8 mouse cellular contexts compared by ENCODE assay signal in genomic region chr17:46484461-46484875, GRCm38 (mm10). TPM values are rescaled to one million over a fixed set of nuclear protein-coding genes. Genes with fewer than 3 reads are reported as not detected.
DNase-seq lines count a peak whose midpoint lies in the region; ATAC-seq and TF ChIP-seq lines count a peak whose summit lies in the region.
"Had no signal": no experiment of that assay in that cellular context is flagged by ENCODE, and none has a peak within 500 bp of the region (broad histone marks: within the 10 kb centered on the region; RNA-seq: fewer than 3 reads in every experiment).

No protein-coding gene starts in this region.

- no peaks in the 10 kb centered on the region for H3K36me3 ChIP-seq in lung, embryonic 15.5 days
- peaks cover 7% of the 10 kb centered on the region for H3K36me3 ChIP-seq in hindbrain, embryonic 16.5 days (ENCODE audit: control insufficient read depth, insufficient read depth, low read length)
- H3K36me3 ChIP-seq in neural tube, embryonic 13.5 days, result peaks cover 26% of the 10 kb centered on the region

- no peak for ATAC-seq in lung, embryonic 15.5 days (ENCODE audit: borderline replicate concordance, extremely low read depth, low FRiP score, low TSS enrichment)
- ATAC-seq in hindbrain, embryonic 16.5 days, result no peak
- 0 out of 2 replicates have a peak, but pooled peaks have one; percentile 3 for ATAC-seq in neural tube, embryonic 13.5 days (ENCODE audit: low read depth)

- no peaks in the 10 kb centered on the region for H3K9me3 ChIP-seq in lung, embryonic 15.5 days
- H3K9me3 ChIP-seq in hindbrain, embryonic 16.5 days (ENCODE audit: control insufficient read depth, low read length), result no peaks in the 10 kb centered on the region
- no peaks in the 10 kb centered on the region for H3K9me3 ChIP-seq in neural tube, embryonic 13.5 days

- TF ChIP-seq POLR2A in lung, adult 2 months (IDR thresholded peaks at IDR 0.05; ENCODE audit: borderline replicate concordance, extremely low read depth, low read depth, low read length), result no peak

- WGBS in lung, embryonic 15.5 days, result 16% methylated on average over 6 of the region's 6 CpGs
- WGBS in lung, adult 2 months, result 16% methylated on average over 6 of the region's 6 CpGs
- 11% methylated on average over 6 of the region's 6 CpGs for WGBS in hindbrain, embryonic 16.5 days
- WGBS in neural tube, embryonic 13.5 days, result 8% methylated on average over 6 of the region's 6 CpGs

- no peak overlapping the region for H3K9ac ChIP-seq in lung, embryonic 15.5 days
- H3K9ac ChIP-seq in hindbrain, embryonic 16.5 days (ENCODE audit: low read depth, low read length), result peak overlapping the region; percentile 53
- H3K9ac ChIP-seq in neural tube, embryonic 13.5 days, result peak overlapping the region; percentile 73

- peaks cover 14% of the 10 kb centered on the region; the same call in 1 of the 2 replicates for H3K4me1 ChIP-seq in lung, embryonic 15.5 days
- H3K4me1 ChIP-seq in lung, adult 2 months (ENCODE audit: control insufficient read depth, insufficient read depth, low read length), result peaks cover 3% of the 10 kb centered on the region; the same call in 1 of the 2 replicates
- peaks cover 40% of the 10 kb centered on the region for H3K4me1 ChIP-seq in hindbrain, embryonic 16.5 days (ENCODE audit: control insufficient read depth, insufficient read depth, low read depth, low read length)
- H3K4me1 ChIP-seq in neural tube, embryonic 13.5 days (replicated peaks), result peaks cover 48% of the 10 kb centered on the region

- H3K27ac ChIP-seq in lung, embryonic 15.5 days, result no peak overlapping the region
- no peak overlapping the region; the same call in 1 of the 2 replicates for H3K27ac ChIP-seq in hindbrain, embryonic 16.5 days (ENCODE audit: low read depth, low read length)
- H3K27ac ChIP-seq in neural tube, embryonic 13.5 days (replicated peaks), result no peak overlapping the region; the same call in 1 of the 2 replicates

- peaks cover 77% of the 10 kb centered on the region for H3K27me3 ChIP-seq in lung, embryonic 15.5 days
- H3K27me3 ChIP-seq in hindbrain, embryonic 16.5 days (replicated peaks; ENCODE audit: control insufficient read depth, insufficient read depth, low read length), result no peaks in the 10 kb centered on the region
- peaks cover 26% of the 10 kb centered on the region for H3K27me3 ChIP-seq in neural tube, embryonic 13.5 days

- peak overlapping the region; percentile 23 for H3K4me3 ChIP-seq in lung, embryonic 15.5 days
- no peak overlapping the region for H3K4me3 ChIP-seq in lung, adult 2 months (replicated peaks; ENCODE audit: extremely low read depth, low read depth, low read length)
- peak overlapping the region; percentile 45 for H3K4me3 ChIP-seq in hindbrain, embryonic 16.5 days (ENCODE audit: low read length)
- peak overlapping the region; percentile 40 for H3K4me3 ChIP-seq in neural tube, embryonic 13.5 days

- peak overlapping the region; percentile 54; the same call in 1 of the 2 replicates for H3K4me2 ChIP-seq in lung, embryonic 15.5 days
- H3K4me2 ChIP-seq in hindbrain, embryonic 16.5 days (ENCODE audit: low read length), result peak overlapping the region; percentile 60
- peak overlapping the region; percentile 77 for H3K4me2 ChIP-seq in neural tube, embryonic 13.5 days

- no peak for DNase-seq in lung, adult 2 months
- DNase-seq in cerebellum, postnatal 10 days, result peak; percentile 52 to 61
- no peak for DNase-seq in layer of hippocampus, adult 8-10 months (ENCODE audit: low spot score in 2 of 2)
- no peak for DNase-seq in ovary, postnatal 36 days (ENCODE audit: low spot score)

- TF ChIP-seq CTCF in lung, adult 2 months (IDR thresholded peaks at IDR 0.05; ENCODE audit: insufficient read depth, low read length), result no peak

RNA-seq across cellular contexts. Expression of gene Ttbk1, which starts 3.0 kb away (rescaled TPM):
- polyA plus RNA-seq in lung, embryonic 15.5 days (2015; fragmentation: Nextera tagmentation; extraction: Ambion mirVana), result 0.04 and 0.11 TPM in 2 replicates
- polyA plus RNA-seq in lung, adult 2 months (2012; rRNA removed), result 0.17 and 0.19 TPM in 2 replicates
- 5.1 and 5.5 TPM in 2 replicates for polyA plus RNA-seq in hindbrain, embryonic 16.5 days (2015; fragmentation: Nextera tagmentation; extraction: Ambion mirVana)
- 6.0 and 6.9 TPM in 2 replicates for polyA plus RNA-seq in neural tube, embryonic 13.5 days (2015; fragmentation: Nextera tagmentation; extraction: Ambion mirVana)
- total RNA-seq in layer of hippocampus, adult 8-10 months (2022), result 100 to 1,000 TPM; 101 to 124 (median 111) TPM

RNA-seq across cellular contexts. Expression of gene Dnph1, which starts 12.0 kb away (rescaled TPM):
- 43.0 and 51.3 TPM in 2 replicates for polyA plus RNA-seq in lung, embryonic 15.5 days (2015; fragmentation: Nextera tagmentation; extraction: Ambion mirVana)
- polyA plus RNA-seq in lung, adult 2 months (2012; rRNA removed), result 0.78 and 2.0 TPM in 2 replicates
- 18.7 and 19.0 TPM in 2 replicates for polyA plus RNA-seq in hindbrain, embryonic 16.5 days (2015; fragmentation: Nextera tagmentation; extraction: Ambion mirVana)
- 19.0 and 19.2 TPM in 2 replicates for polyA plus RNA-seq in neural tube, embryonic 13.5 days (2015; fragmentation: Nextera tagmentation; extraction: Ambion mirVana)
- 1 to 10 TPM; 4.1 to 7.5 (median 6.0) TPM for total RNA-seq in layer of hippocampus, adult 8-10 months (2022)

RNA-seq across cellular contexts. Expression of gene Slc22a7, which starts 46.2 kb away (rescaled TPM):
- 0.29 TPM in 1 of 2 replicates, not detected in the other for polyA plus RNA-seq in lung, embryonic 15.5 days (2015; fragmentation: Nextera tagmentation; extraction: Ambion mirVana)
- not detected in 2 replicates for polyA plus RNA-seq in lung, adult 2 months (2012; rRNA removed)
- not detected in 2 replicates for polyA plus RNA-seq in hindbrain, embryonic 16.5 days (2015; fragmentation: Nextera tagmentation; extraction: Ambion mirVana)
- polyA plus RNA-seq in neural tube, embryonic 13.5 days (2015; fragmentation: Nextera tagmentation; extraction: Ambion mirVana), result not detected in 2 replicates
- 1 to 10 TPM in 1 of 4 experiments, under 1 TPM in 3; 0.23 to 1.2 (median 0.84) TPM for total RNA-seq in layer of hippocampus, adult 8-10 months (2022)
- polyA plus RNA-seq: lung, embryonic 16.5 days had no signal

RNA-seq across cellular contexts. Expression of gene Crip3, which starts 55.7 kb away (rescaled TPM):
- 1.7 and 7.8 TPM in 2 replicates for polyA plus RNA-seq in lung, embryonic 15.5 days (2015; fragmentation: Nextera tagmentation; extraction: Ambion mirVana)
- 3.3 and 6.8 TPM in 2 replicates for polyA plus RNA-seq in lung, adult 2 months (2012; rRNA removed)
- polyA plus RNA-seq in hindbrain, embryonic 16.5 days (2015; fragmentation: Nextera tagmentation; extraction: Ambion mirVana), result 3.3 and 3.6 TPM in 2 replicates
- polyA plus RNA-seq in neural tube, embryonic 13.5 days (2015; fragmentation: Nextera tagmentation; extraction: Ambion mirVana), result 0.96 and 1.5 TPM in 2 replicates
- 1 to 10 TPM; 3.9 to 7.1 (median 4.2) TPM for total RNA-seq in layer of hippocampus, adult 8-10 months (2022)

Comparison
In these comparisons a context has a peak if more than half of its experiments do, and no peak if none do; other contexts are left out.
1. DNase-seq: peak in cerebellum, postnatal 10 days (2 of 2); none in lung, adult 2 months (single experiment), layer of hippocampus, adult 8-10 months (0 of 2) and ovary, postnatal 36 days (single experiment).
2. Peak in every context shown above with its lines, with median percentiles within 50 percentile points of each other: H3K4me2 ChIP-seq.